Mouse (Mus musculus) MEL (cell line): Measurements from ENCODE around the gene Hexim1.

Source experiments
- CTCF ChIP-seq, 3 experiments: IDR thresholded peaks in 2 of 3; conservative IDR thresholded peaks in 1 of 3; 2 replicates each; pipeline ENCODE4 v1.5.1; 2011 to 2012; ENCODE audit warnings: low read length in 3 of 3, low read depth in 2 of 3, mild to moderate bottlenecking in 2 of 3, improper control_type of control experiment in 1 of 3, inconsistent platforms in 1 of 3, mixed read lengths in 1 of 3, moderate library complexity in 1 of 3; ENCODE audit not compliant: control insufficient read depth in 1 of 3, insufficient read depth in 1 of 3, poor library complexity in 1 of 3, severe bottlenecking in 1 of 3
- EP300 ChIP-seq, 2 experiments: IDR thresholded peaks; 2 replicates each; pipeline ENCODE4 v1.6.1; 2011; ENCODE audit warnings: improper control_type of control experiment in 2 of 2, low read length in 2 of 2, low read depth in 1 of 2, mild to moderate bottlenecking in 1 of 2
- MAFK ChIP-seq: IDR thresholded peaks from 2 replicates; pipeline ENCODE4 v1.6.1; 2011; ENCODE audit warnings: low read depth, mild to moderate bottlenecking, low read length, improper control_type of control experiment, borderline replicate concordance
- POLR2A ChIP-seq, 2 experiments: IDR thresholded peaks; 2 replicates each; pipeline ENCODE4 v1.6.1; 2011 to 2012; ENCODE audit warnings: low read length in 2 of 2, mild to moderate bottlenecking in 2 of 2, control low read depth in 1 of 2, improper control_type of control experiment in 1 of 2, low read depth in 1 of 2, moderate library complexity in 1 of 2; ENCODE audit not compliant: control insufficient read depth in 1 of 2, insufficient read depth in 1 of 2, poor library complexity in 1 of 2
- TCF12 ChIP-seq: IDR thresholded peaks from 2 replicates; pipeline ENCODE4 v1.6.1; 2014; ENCODE audit warnings: low read depth, mild to moderate bottlenecking, inconsistent platforms, low read length, improper control_type of control experiment, moderate library complexity
- USF1 ChIP-seq: IDR thresholded peaks from 2 replicates; pipeline ENCODE4 v1.6.1; 2014; ENCODE audit warnings: low read depth, mild to moderate bottlenecking, inconsistent platforms, low read length, improper control_type of control experiment, moderate library complexity

GRCm38 (mm10) chr11:103113005-103113404, 3.0 kb upstream of the Hexim1 start:
- TF ChIP-seq POLR2A (IDR thresholded peaks at IDR 0.05; ENCODE audit: control insufficient read depth in 1 of 2, insufficient read depth in 1 of 2, low read depth in 1 of 2, low read length in 2 of 2, poor library complexity in 1 of 2) (no peak), MAFK (no peak), TCF12 (no peak), CTCF (IDR thresholded peaks at IDR 0.05 in 2 of 3, conservative IDR thresholded peaks at IDR 0.05 in 1 of 3; ENCODE audit: control insufficient read depth in 1 of 3, insufficient read depth in 1 of 3, low read depth in 2 of 3, low read length in 3 of 3, poor library complexity in 1 of 3, severe bottlenecking in 1 of 3) (no peak), EP300 (IDR thresholded peaks at IDR 0.05; ENCODE audit: low read depth in 1 of 2, low read length in 2 of 2) (no peak), USF1 (no peak)
